Mouse (Mus musculus) adrenal gland, adult (tissue): ENCODE results near the gene Serpinb1b.

Experiments
- DNase-seq, 2 experiments: peaks; one replicate each; pipeline ENCODE4 v3.0.0; 2022 to 2023; ENCODE audit warnings: low spot score in 1 of 2; ENCODE audit not compliant: inconsistent age in 2 of 2

The Serpinb1b gene

GRCm38 (mm10) chr13:33078056-33078705 is at the start of gene Serpinb1b:
TSS of gene Serpinb1b (plus strand) at chr13:33078575.
- peak; percentile 33 to 80 for DNase-seq

GRCm38 (mm10) chr13:33029478-33029877 is 48.9 kb upstream of the Serpinb1b start:
- DNase-seq: peak in 1 of 2 experiments; percentile 37

- DNase-seq: peak; percentile 57 to 77
Measured at GRCm38 (mm10) chr13:33030281-33030680, 48.1 kb upstream of the Serpinb1b start.

- peak; percentile 34 to 88 for DNase-seq
Measured at GRCm38 (mm10) chr13:33035506-33035905, 42.9 kb upstream of the Serpinb1b start.

GRCm38 (mm10) chr13:33043542-33043941 is 34.8 kb upstream of the Serpinb1b start:
- DNase-seq: no peak

GRCm38 (mm10) chr13:33047234-33047633 is 31.1 kb upstream of the Serpinb1b start:
- no peak for DNase-seq

GRCm38 (mm10) chr13:33048187-33048586 is 30.2 kb upstream of the Serpinb1b start:
- DNase-seq: no peak

GRCm38 (mm10) chr13:33051697-33052096 is 26.7 kb upstream of the Serpinb1b start:
- DNase-seq: no peak

GRCm38 (mm10) chr13:33063048-33063447 is 15.3 kb upstream of the Serpinb1b start:
- DNase-seq: no peak

GRCm38 (mm10) chr13:33067387-33067977 is 10.9 kb upstream of the Serpinb1b start:
- DNase-seq: no peak

- peak in 1 of 2 experiments; percentile 23 for DNase-seq
Measured at GRCm38 (mm10) chr13:33068164-33068563, 10.2 kb upstream of the Serpinb1b start.

GRCm38 (mm10) chr13:33071776-33072175 is 6.6 kb upstream of the Serpinb1b start:
- DNase-seq: peak in 1 of 2 experiments; percentile 30

GRCm38 (mm10) chr13:33074029-33074428 is 4.3 kb upstream of the Serpinb1b start:
- DNase-seq: peak; percentile 68 to 86

- DNase-seq: no peak
Measured at GRCm38 (mm10) chr13:33076247-33076646, 2.1 kb upstream of the Serpinb1b start.

GRCm38 (mm10) chr13:33077026-33077685 is 1.2 kb upstream of the Serpinb1b start:
- DNase-seq: no peak

- peak in 1 of 2 experiments; percentile 68 for DNase-seq
Measured at GRCm38 (mm10) chr13:33079391-33079790, 1.0 kb downstream of the Serpinb1b start.

- DNase-seq: no peak
Measured at GRCm38 (mm10) chr13:33080356-33080755, 2.0 kb downstream of the Serpinb1b start.

GRCm38 (mm10) chr13:33083834-33084233 is 5.5 kb downstream of the Serpinb1b start:
- DNase-seq: no peak

GRCm38 (mm10) chr13:33084975-33085694 is 6.8 kb downstream of the Serpinb1b start:
- DNase-seq: no peak

- no peak for DNase-seq
Measured at GRCm38 (mm10) chr13:33085695-33086432, 7.5 kb downstream of the Serpinb1b start.

- no peak for DNase-seq
Measured at GRCm38 (mm10) chr13:33089566-33089965, 11.2 kb downstream of the Serpinb1b start.
